Mouse (Mus musculus): Measurements from ENCODE around the gene Hormad1.

Hormad1 gene

GRCm38 (mm10) chr3:95636072-95636471 is 76.6 kb downstream of the Hormad1 start:
- no peak for DNase-seq (ENCODE audit: low read depth)
